Mouse (Mus musculus) frontal cortex, adult (tissue): ENCODE results near the gene Serpina3j.
"Not testable (repeated sequence)": the region's sequence is repeated elsewhere in the genome, so short reads cannot be mapped to it uniquely, and the experiment has no call there.

Experiments used
- ATAC-seq: cut with Nextera tagmentation; 2 replicates; pipeline ENCODE4 v1.9.2; 2017; ENCODE audit warnings: mild to moderate bottlenecking, moderate library complexity, mixed read lengths; ENCODE audit not compliant: low TSS enrichment

Gene Serpina3j

GRCm38 (mm10) chr12:104314253-104314652 lies at the start of gene Serpina3j:
Serpina3j (plus strand) TSS chr12:104314553.
- no peak for ATAC-seq

- ATAC-seq: no peak
These were observed 48.0 kb upstream of the Serpina3j start for GRCm38 (mm10) chr12:104266374-104266773.

GRCm38 (mm10) chr12:104278216-104279055 lies 35.9 kb upstream of the Serpina3j start:
- ATAC-seq: no peak

- ATAC-seq: no peak
These were observed 35.3 kb upstream of the Serpina3j start for GRCm38 (mm10) chr12:104279056-104279435.

- no peak for ATAC-seq
These were observed 31.0 kb upstream of the Serpina3j start for GRCm38 (mm10) chr12:104283380-104283779.

- ATAC-seq: no peak
These were observed 26.0 kb upstream of the Serpina3j start for GRCm38 (mm10) chr12:104288336-104288735.

- ATAC-seq: no peak
These were observed 24.5 kb upstream of the Serpina3j start for GRCm38 (mm10) chr12:104289872-104290271.

DNA sequence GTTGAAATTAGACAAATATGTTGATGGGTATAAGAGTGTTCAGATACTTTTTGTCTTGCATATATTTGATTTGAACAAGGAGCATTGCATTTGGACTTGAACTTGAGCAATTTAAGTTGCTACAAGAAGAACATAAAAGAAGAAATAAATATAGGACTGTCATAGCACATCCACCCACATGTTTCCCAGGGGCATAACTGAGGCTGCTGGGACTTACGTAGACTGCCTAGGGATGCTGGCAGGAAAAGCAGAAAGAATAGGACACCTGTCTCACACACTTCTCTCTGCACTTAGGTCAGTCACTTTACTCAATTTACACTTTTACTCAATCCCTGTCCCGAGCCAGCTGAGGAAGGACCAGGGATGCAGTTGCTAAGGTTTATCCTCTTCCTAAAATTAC lies 20.4 kb upstream of the Serpina3j start:
- ATAC-seq: peak; percentile 36; the same call in 1 of the 2 replicates

- peak; percentile 95 for ATAC-seq
These were observed 16.3 kb upstream of the Serpina3j start for GRCm38 (mm10) chr12:104298049-104298448.

DNA sequence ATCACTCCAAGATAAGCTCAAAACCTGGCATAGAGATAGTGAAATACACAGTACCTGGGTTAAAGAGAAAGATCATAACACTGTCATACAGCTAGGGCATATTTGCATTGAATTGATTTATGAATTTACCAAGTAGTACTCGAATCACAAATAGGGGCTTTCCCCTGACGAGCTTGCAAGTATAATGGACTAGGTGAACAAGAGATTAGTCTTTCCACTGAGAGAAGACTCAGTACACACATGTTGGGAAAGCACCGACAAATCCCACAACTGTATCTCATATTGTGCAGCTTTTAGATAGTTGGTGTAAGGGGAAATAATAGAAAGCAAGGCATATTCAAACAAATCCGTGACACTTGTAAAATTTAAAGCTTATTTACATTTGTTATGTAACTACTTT lies 8.4 kb upstream of the Serpina3j start:
- no peak for ATAC-seq

GRCm38 (mm10) chr12:104322454-104322853 lies 8.1 kb downstream of the Serpina3j start:
- ATAC-seq: no peak

DNA sequence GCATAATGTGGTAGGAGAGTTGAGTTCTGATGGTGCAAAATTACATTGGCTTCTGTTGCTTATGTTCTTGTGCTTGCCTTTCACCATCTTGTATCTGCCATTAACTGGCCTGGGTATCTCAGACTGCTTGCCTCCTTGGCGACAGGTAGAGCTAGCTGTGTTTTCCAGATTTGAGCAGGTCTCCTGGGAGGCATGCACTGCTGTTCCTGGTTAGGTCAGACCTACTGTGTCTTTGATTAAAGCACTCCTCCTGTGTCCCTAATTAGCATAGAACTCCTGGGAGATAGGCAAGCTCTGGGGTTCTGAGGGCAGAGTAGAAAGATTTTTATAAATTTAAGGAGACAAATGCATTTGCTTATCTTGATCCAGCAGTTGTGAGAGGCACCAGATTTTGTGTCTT lies 17.3 kb downstream of the Serpina3j start:
- ATAC-seq: no peak

DNA sequence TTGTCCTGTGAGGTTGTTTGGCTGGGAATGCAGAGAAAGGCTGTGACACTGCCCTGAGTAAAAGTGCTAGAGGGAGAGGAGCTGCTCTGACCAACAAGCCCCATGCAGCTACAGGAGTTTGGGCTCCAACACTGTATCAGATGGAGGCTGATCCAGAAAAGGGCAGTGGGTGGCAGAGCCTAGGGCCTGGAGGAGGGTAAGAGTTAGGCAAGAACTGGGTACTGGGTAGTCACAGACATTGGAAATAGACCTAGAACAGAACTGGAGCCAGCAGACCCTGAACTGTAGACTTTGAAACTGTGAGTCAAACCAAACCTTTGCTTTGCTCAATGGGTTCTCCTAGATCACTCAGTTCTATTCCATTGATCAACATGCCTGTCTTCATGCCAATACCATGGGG lies 22.5 kb downstream of the Serpina3j start:
- not testable (repeated sequence) for ATAC-seq

DNA sequence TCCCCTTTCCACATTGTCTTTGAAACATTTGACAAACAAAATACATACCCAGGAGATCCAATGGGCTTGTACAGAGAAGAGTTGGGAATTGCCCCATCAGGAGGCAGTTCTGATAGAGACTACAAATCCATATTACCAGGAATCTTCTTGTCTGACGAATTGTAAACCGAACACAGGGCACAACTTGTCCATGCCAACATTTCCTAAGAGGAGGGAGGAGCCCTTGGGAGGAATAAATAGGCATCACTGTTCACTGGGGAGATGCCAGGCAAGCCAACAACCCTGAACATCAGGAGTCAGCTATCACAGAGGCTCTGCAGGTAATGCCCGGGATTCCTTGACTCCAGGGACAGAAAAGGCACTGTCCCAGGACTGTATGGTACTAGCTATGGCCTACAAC lies 23.9 kb downstream of the Serpina3j start, which contains the start of the genes Serpina3k and Serpina3m:
Gene Serpina3k, plus strand, starts transcription at position 261 of the 400 bp plus-strand sequence.
Gene Serpina3m, plus strand, starts transcription at position 261 of the 400 bp plus-strand sequence.
- ATAC-seq: not testable (repeated sequence)

GRCm38 (mm10) chr12:104338705-104339104 lies 24.4 kb downstream of the Serpina3j start:
- no peak for ATAC-seq

DNA sequence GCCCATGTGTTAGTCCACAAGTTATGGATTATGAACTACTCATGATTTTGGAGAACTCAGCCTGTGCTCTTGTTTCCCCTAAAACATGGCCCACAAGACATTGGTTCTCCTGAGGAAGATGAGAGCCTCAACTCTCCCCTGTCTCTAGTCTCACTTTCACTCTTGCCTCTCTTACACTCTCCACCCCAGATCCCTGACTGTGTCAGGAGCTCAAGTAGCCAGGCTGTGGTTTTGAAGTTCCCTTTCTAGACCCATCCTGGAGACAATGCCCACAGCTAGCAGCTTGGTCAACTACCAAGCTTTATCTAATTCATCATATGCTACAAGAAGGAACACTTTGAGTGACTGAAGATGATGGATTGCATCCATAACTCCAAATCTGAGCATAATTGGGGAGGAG lies 28.1 kb downstream of the Serpina3j start:
- ATAC-seq: not testable (repeated sequence)

DNA sequence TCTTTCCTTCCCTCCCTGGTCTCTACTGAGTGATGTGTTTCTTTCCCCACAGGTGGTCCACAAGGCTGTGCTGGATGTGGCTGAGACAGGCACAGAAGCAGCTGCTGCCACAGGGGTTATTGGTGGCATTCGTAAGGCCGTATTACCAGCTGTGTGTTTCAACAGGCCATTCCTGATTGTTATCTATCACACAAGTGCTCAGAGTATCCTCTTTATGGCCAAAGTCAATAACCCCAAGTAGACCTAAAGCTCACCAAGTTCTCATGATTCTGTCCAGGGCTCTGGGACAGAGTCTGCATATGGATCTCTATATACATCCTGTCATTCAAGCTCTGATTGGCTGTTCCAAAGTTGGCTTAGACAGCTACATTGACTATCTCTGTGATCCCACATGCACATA lies 30.8 kb downstream of the Serpina3j start:
- ATAC-seq: no peak

DNA sequence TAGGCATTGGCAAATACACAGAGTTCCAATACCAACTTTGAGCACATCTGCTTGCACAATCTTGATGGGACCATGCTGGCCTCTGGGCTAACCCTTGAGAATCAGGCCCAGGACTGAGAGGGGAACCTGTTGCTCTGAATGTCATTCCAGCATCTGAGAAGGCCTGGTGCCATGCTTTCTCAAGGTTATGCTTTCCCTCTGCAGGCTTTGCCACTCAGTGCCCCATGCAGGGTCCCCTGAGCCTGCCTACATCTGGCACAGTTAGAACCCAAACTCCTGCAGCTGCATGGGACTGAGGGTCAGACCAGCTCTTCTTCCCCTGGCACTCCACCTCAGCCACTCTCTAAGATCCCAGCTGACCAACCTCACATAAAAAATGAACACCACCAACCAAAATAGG lies 31.4 kb downstream of the Serpina3j start:
- ATAC-seq: no peak

- ATAC-seq: no peak
These were observed 32.7 kb downstream of the Serpina3j start for GRCm38 (mm10) chr12:104347091-104347490.

- peak; percentile 76; the same call in 1 of the 2 replicates for ATAC-seq
These were observed 37.5 kb downstream of the Serpina3j start for GRCm38 (mm10) chr12:104351812-104352211.

GRCm38 (mm10) chr12:104356006-104356405 lies 41.7 kb downstream of the Serpina3j start:
- ATAC-seq: no peak

DNA sequence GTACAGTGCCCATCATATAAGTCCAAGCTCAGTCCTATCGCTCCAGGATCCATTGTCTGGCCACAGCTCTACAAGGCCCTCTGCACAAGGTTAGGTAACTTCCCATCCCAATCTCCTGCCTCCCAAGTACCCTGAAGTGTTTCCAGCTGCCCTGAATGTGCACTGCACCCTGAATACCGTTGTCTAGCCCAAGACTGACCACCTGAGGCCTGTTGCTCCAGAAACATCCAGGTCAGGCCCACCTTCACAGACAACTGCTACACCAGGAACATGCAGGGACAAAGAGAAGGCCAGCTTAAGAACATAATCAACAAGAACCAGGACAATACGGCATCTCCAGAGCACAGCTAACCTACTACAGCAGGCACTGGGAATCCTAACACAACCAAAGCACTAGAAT lies 55.6 kb downstream of the Serpina3j start:
- no peak for ATAC-seq
